Mouse (Mus musculus) kidney, postnatal 25 days (tissue): ENCODE measurements at regions not wholly inside any gene's neighbourhood (a gene's known extent, or its start where the extent isn't known, plus 50 kb on each side); places are given as distances from the start of the nearest gene placed in this dataset.
A peak's percentile ranks its signal among the peaks of the same experiment; 100 is the strongest.
"Not testable (repeated sequence)": the region's sequence is repeated elsewhere in the genome, so short reads cannot be mapped to it uniquely, and the experiment has no call there.

Source experiments
- DNase-seq, 2 experiments: peaks; one replicate each; pipeline ENCODE4 v3.0.0; 2021; ENCODE audit warnings: mixed read lengths in 2 of 2

GRCm38 (mm10) chr7:60622271-60623249, 482.5 kb upstream of the Snrpn start:
- peak; percentile 34 to 46 for DNase-seq

DNA sequence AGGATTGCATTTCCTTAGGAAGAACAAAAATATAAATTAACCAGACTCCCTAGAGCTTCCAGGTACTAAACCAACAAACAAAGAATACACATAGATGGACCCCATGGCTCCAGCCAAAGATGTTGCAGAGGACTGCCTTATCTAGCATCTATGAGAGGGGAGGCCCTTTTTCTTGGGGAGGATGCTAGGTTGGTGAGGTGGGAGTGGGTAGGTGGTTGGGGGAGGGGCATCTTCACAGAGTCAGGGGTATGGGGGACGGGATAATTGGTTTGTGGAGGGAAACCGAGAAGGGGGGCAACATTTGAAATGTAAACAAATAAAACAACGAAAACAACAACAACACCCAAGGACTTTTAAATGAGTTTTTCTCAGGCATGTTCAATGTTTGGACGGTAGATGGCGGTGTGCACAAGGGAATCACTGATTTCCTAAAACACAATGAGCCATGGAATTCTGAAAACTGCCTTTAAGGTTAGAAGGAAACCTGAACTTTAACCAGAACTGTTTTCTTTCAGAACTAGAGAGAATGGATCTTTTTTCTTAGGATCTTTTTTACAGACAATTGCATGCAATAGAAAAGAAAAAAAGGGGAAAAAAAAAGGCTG, 477.2 kb upstream of the Snrpn start:
- DNase-seq = not testable (repeated sequence)
